Mouse (Mus musculus): ENCODE data around the gene P2rx1.
A peak's percentile ranks its signal among the peaks of the same experiment; 100 is the strongest.

The P2rx1 gene

GRCm38 (mm10) chr11:73023827-73024226, 24.9 kb downstream of the P2rx1 start:
- DNase-seq: no peak

GRCm38 (mm10) chr11:73024236-73024904, 25.5 kb downstream of the P2rx1 start:
- DNase-seq: no peak

- no peak for DNase-seq
These were observed 28.1 kb downstream of the P2rx1 start for GRCm38 (mm10) chr11:73026961-73027360.

- peak; percentile 86 to 91 for DNase-seq
These were observed 32.1 kb downstream of the P2rx1 start for GRCm38 (mm10) chr11:73030821-73031498.

GRCm38 (mm10) chr11:73031536-73031935, 32.6 kb downstream of the P2rx1 start:
- no peak for DNase-seq

- DNase-seq: no peak
These were observed 37.2 kb downstream of the P2rx1 start for GRCm38 (mm10) chr11:73036077-73036476.

- no peak for DNase-seq
These were observed 38.0 kb downstream of the P2rx1 start for GRCm38 (mm10) chr11:73036889-73037288.

- DNase-seq: no peak
These were observed 38.8 kb downstream of the P2rx1 start for GRCm38 (mm10) chr11:73037691-73038090.

GRCm38 (mm10) chr11:73039102-73039799, 40.3 kb downstream of the P2rx1 start:
- peak; percentile 49 to 70 for DNase-seq

GRCm38 (mm10) chr11:73044229-73044755, 45.4 kb downstream of the P2rx1 start:
- no peak for DNase-seq

- no peak for DNase-seq
These were observed 45.9 kb downstream of the P2rx1 start for GRCm38 (mm10) chr11:73044789-73045188.

- DNase-seq: peak; percentile 94 to 98
These were observed 48.7 kb downstream of the P2rx1 start, which contains the start of gene Ncbp3 for GRCm38 (mm10) chr11:73047542-73047996. Ncbp3 (plus strand) TSS chr11:73047783.

GRCm38 (mm10) chr11:73048030-73048876, 49.4 kb downstream of the P2rx1 start:
- no peak for DNase-seq

- DNase-seq: peak; percentile 80 to 90
These were observed 50.4 kb downstream of the P2rx1 start for GRCm38 (mm10) chr11:73049335-73049734.

GRCm38 (mm10) chr11:73052795-73053194, 53.9 kb downstream of the P2rx1 start:
- no peak for DNase-seq

GRCm38 (mm10) chr11:73057701-73058100, 58.8 kb downstream of the P2rx1 start:
- no peak for DNase-seq

GRCm38 (mm10) chr11:73059630-73060029, 60.7 kb downstream of the P2rx1 start:
- no peak for DNase-seq

- DNase-seq: no peak
These were observed 62.5 kb downstream of the P2rx1 start for GRCm38 (mm10) chr11:73061413-73061812.

Measured in cerebellum, postnatal 25 days (tissue).